Mouse (Mus musculus): ENCODE measurements around the gene Skp2. TPM values are rescaled to one million over a fixed set of nuclear protein-coding genes. Genes with fewer than 3 reads are reported as not detected.

Skp2 gene
- total RNA-seq, 2 experiments from 2014 or later: 4.3 to 6.1 TPM

DNA sequence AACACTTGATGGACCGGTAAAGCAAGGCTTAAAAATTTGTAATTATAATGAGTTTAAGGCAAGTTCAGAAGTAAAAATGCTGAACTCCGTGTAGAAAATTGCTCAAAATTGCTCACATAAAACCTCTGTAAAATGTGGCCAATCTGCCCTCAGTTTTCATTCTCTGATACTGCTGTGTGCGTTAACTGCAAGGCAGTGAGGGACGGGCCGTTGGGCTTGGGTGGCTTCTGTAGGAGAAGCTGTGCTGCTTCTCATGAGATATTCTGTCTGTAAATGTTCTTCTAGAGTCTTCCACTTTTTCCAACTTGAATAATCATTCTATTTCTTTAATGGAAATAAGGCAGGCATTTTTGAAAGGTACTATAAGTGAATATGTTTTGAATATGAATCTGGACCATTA lies 75.6 kb downstream of the Skp2 start:
- DNase-seq (ENCODE audit: low spot score in 2 of 2): no peak
- intact Hi-C loops (cut with DNase I): no loop called here

DNA sequence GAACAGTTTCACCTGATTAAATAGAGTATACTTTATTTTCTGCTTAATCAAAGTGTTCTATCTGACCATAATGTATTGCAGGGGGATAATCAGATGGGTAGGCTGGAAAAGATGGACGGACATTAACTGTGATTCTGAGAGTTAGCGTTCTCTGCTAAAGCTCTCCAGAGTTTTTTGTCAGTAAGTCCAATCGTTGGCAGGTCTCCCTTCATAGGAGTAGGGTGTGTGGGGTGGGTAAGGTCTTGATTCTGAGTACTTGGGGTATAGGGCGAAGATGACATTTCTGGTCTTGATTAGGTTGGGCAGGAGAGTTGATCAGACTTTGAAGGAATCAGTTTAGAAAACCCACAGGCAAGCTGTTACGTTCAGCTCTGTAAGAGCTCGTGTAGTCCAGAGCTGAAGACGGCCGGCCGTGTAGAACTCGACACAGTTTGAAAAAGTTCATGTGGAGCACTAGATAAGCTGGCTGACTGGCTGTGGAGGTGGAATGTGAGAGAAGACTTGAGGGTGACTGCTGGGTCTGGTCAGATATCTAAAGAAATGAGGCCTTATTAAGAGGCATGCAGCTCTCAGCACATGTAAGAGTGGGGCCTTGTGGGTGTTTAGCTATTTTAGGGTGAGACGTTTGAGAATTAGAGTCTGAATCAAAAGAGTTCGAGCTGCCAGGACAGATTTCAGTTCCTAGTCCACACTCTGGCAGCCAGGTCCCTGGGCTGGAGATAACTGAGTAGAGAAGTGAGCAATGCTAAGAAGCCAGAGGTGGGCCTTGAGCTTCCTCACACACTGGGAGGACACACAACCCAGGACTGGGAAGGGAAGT lies 76.5 kb downstream of the Skp2 start:
- intact Hi-C loops (cut with DNase I): no loop called here
- DNase-seq (ENCODE audit: low spot score in 2 of 2): no peak

DNA sequence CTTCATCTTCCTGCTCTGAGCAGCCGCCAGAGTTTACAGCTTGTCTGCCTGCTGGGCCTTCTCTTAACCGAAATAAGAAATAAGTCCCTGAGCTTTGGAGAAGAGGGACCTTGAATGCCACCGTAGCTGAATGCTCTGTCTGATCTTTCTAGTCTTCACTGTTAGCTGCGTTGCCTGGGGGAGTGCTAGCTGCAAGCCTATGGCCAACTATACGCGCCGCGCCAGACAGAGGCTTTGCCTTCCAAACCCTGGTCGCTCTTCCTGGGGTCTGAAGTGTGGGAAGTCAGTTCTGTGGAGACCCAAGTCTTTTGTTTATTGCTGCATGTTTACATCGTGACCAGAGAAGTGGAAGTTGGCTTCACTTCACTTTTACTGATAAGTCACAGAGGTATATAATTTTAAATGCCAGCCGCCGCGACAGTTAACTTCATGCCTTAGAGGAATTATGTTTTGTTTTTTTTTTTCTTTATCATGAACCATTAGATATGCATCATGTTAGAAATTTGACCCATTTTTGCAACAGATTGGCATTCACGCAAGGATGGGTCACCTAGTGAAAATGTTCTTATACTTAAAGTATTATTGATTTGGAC lies 79.5 kb downstream of the Skp2 start:
- intact Hi-C loops (cut with DNase I): no loop called here

DNA sequence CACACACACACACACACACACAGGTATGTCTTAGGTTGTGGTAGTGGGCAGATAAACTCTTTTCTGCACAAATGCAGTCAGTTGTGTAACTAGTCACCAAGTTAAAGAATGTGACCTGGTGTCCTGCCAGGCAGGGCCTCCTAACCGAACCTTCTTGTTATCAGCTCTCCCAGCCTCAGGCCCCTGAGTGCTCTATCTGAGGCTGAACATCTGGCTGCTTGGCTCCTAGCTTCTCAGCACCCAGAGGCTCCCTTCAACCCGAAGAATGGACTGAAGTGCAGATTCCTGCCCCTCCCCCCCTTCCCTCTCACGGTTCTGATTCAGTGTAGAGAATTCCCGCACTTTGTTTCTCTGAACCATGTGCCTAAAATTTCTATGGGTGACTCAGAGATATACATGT lies 80.6 kb downstream of the Skp2 start:
- intact Hi-C loops (cut with DNase I): no loop called here
- DNase-seq (ENCODE audit: low spot score in 2 of 2): no peak

More for the DNA sequence above, 79.5 kb downstream of the Skp2 start:
- DNase-seq (ENCODE audit: low spot score in 2 of 2): no peak

DNA sequence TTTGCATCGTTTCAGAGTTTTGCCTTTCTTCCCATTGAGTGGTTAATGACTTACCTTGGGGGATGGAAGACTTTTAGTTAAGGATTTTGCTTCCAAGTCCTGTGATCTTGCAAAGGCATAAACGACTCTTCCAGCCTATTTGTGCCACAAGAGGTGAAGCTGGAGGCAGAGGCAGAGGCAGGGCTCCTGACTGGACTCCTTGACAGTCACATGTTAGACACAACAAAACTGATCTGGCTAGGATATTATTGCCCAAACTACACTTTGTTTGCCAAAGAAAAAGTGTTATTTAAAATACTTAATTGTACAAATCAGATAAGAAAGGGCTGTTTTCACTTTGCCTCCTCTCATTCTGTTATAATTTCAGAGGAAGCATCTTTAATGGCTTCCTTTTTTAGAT lies 81.1 kb downstream of the Skp2 start:
- intact Hi-C loops (cut with DNase I): no loop called here
- DNase-seq (ENCODE audit: low spot score in 2 of 2): no peak

DNA sequence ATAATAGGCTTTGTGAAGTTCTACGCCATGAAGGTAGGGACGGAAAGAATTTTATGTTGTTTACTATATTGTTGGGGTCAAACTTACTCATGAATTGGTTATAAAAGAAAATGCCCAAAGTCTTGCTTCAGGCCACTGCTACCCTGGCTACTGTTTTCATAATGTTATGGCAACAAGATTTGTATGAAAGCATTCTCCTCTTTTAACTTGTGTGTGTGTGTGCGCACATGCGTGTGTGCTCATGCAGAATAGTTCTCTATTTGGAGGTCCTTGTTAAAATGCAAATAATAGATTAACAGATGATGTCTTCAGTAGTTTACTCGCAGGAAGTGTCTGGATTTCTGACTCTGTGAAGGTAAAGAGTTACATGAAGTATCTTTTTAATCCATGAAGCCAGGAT lies 81.5 kb downstream of the Skp2 start:
- intact Hi-C loops (cut with DNase I): no loop called here
- DNase-seq (ENCODE audit: low spot score in 2 of 2): no peak

DNA sequence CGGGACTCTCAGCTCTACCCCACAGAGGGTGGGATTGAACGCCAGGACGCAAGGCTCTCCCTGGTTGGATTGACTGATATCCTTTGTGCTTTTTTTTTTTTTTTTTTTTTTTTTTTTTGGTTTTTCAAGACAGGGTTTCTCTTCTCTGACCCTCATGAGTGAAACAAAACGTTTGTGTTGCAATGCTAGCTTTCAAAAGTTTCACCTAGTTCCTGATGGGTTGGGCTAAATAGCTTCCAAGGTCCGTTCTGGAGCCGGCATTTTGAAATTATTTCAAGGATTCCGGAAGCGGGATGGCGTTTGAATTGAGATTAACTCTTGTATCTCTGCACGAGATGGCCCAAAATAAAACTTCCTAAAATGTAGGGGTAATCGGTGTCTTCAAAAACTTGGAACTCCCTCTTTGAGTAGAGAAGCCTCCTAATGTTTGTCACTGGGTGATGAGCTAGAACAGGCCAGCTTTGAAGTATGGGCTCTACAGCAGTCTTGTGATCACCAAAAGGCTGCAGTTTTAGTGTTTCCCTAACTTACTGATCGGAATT lies 82.1 kb downstream of the Skp2 start:
- DNase-seq (ENCODE audit: low spot score in 2 of 2): no peak
- intact Hi-C loops (cut with DNase I): no loop called here

DNA sequence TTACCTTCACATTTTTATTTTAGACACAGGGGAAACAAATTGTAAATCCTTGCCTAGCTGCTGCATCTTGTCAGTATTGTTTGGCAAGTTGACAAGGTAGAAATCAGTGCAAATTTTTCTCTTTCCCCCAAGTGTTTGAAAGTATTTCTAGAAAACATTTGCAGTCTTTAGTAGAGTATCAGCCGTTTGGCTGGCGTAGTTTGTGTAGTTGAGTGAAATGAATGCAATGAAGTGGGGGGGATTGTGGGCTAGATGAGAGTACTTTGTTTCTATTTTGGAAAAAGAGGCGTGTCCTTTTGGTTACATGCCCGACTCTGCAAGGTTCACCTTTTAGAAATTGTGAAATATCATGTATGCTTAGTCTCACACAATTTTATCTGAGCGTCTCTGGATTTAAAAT lies 82.6 kb downstream of the Skp2 start:
- DNase-seq (ENCODE audit: low spot score in 2 of 2): no peak
- intact Hi-C loops (cut with DNase I): no loop called here

DNA sequence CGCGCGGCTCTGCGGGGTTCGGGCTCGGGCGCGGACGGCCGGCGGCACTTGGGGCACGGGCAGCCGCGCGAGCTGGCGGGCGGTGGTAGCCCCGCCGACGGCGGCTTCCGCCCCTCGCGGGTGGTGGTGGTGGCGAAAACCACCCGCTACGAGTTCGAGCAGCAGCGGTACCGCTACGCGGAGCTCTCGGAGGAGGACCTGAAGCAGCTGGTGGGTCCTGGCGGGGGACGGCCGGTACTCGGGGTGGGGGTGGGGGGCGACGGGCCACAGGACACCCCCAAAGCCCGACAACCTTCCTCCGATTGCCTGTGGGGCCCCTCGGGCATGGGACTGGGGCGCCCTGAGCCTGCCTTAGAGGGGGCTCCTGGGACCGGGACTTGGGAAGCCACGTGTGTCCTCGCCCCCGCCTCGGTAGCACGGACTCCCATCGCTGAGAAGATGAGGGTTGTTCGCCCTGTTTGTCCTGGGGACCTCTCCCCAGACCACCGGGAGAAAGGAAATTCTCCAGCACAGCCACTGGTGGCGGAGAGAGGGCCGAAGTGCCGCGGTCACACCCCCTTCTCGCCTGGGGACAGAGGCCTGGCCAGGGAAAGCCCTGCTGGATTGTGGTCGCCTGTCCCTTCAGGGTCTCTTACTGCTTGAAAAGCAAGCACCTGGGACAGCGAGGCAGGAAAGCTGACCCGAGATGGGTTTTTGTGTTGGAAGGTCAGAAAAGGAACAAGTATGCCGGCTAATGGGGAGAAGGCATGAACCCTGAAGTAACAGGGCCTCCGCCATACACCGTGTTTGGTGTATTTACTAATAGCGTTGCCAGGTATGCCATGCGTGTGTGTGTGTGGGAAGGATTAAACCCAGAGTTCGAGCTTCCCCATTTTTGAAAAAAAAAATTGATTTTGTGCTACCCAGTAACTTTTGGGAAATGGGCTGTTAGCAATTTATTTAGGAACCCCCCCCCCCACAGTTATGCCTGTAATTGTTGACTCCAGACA lies 83.4 kb downstream of the Skp2 start:
- intact Hi-C loops (cut with DNase I): no loop called here
- DNase-seq (ENCODE audit: low spot score in 2 of 2): peak; percentile 40 to 48

DNA sequence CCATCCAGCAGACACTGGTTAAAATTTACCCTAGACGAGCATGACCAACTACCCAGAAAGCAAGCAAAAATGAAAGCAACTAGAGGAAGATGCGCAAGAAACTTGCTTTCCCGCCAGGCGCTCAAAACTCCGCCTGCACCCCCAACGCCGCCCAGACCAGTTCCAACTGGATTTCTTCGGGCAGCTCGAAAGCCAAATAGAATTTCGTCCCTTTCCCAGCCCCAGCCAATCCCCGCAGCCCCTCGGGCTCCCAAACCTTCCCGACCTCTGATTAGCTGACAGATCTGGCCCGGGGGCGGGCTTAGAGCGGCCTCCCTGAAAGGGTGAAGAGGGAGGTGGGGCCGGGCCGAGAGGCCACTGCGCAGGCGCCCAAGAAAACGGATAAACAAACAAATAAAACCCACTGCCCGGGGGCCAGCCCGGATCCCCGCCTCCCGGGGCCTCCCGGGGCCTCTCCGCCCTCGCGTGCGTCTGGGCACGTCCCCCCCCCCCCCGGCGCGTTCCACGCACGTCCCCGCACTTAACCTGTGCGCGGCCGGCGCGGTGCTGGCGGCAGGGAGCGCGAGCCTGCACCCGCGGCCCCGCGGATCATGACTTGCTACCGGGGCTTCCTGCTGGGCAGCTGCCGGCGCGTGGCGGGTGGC lies 84.2 kb downstream of the Skp2 start, which contains the start of gene Nadk2:
Gene Nadk2, plus strand, starts transcription at position 349 of the 644 bp plus-strand sequence.
- peak; percentile 97 for DNase-seq (ENCODE audit: low spot score in 2 of 2)
- intact Hi-C loops (cut with DNase I): no loop called here

DNA sequence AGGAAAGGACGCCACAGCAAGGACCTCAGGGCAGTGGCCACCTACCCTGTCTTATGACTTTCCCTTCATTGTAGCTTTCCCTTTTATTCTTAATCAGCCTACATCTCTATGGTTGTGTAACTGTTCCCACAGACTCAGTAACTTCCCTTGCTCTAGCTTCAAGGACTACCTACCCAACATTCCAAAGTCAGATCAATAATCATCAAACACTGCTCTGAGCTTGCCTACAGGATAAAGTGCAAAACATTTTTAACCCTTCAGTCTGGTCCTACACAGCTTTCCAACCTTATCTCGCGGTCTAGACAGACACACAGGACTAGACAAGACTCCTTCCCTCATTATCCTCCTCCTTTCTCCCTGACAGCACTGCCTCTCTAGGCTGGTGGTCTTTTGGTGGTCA lies 84.9 kb downstream of the Skp2 start:
- DNase-seq (ENCODE audit: low spot score in 2 of 2): no peak
- intact Hi-C loops (cut with DNase I): no loop called here

DNA sequence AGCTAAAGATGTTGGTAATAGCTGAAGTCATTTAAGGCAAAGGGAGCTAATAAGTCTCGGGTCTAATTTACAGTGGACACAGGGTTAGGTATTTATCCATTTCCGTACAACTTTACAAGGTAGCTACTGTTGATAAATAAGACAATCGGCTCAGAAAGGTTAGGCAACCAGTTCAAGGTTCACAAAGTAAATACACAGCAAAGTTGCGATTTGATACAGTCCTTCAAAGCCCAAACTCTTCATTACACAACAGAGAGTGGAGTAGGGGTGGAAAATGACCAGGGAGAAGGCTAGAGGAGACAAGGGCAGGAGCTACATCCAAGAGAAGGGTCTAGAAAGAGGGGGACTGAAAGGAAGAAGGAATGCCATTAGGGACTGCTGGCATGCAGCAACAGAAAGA lies 86.3 kb downstream of the Skp2 start:
- no peak for DNase-seq (ENCODE audit: low spot score in 2 of 2)
- intact Hi-C loops (cut with DNase I): no loop called here

Other genes starting within 250 kb of the Skp2 start
- 10 to 100 TPM in 1 of 2 experiments, 1 to 10 TPM in 1; 8.4 to 10.9 TPM for gene Ranbp3l, start 187.5 kb downstream of the Skp2 start, total RNA-seq (2021)
- 10 to 100 TPM; 47.6 to 48.2 TPM for gene Nadk2, start 84.2 kb downstream of the Skp2 start, total RNA-seq (2021)
- gene Lmbrd2, start 14.9 kb downstream of the Skp2 start, total RNA-seq (2021): 10 to 100 TPM; 61.1 to 68.9 TPM
- gene Ugt3a1, start 121.5 kb upstream of the Skp2 start, total RNA-seq (2021): not detected
- gene Ugt3a2, start 180.1 kb upstream of the Skp2 start, total RNA-seq (2021): not detected